Mouse (Mus musculus): Measurements from ENCODE around the gene Ttn. TPM values are rescaled to one million over a fixed set of nuclear protein-coding genes. Genes with fewer than 3 reads are reported as not detected.

The Ttn gene
- total RNA-seq (2023) = under 0.01 to 0.13 TPM (median under 0.01 TPM) in 4 replicates

GRCm38 (mm10) chr2:76982391-76983145 lies at the start of gene Ttn:
TSS of gene Ttn (minus strand) at chr2:76982547.

DNA sequence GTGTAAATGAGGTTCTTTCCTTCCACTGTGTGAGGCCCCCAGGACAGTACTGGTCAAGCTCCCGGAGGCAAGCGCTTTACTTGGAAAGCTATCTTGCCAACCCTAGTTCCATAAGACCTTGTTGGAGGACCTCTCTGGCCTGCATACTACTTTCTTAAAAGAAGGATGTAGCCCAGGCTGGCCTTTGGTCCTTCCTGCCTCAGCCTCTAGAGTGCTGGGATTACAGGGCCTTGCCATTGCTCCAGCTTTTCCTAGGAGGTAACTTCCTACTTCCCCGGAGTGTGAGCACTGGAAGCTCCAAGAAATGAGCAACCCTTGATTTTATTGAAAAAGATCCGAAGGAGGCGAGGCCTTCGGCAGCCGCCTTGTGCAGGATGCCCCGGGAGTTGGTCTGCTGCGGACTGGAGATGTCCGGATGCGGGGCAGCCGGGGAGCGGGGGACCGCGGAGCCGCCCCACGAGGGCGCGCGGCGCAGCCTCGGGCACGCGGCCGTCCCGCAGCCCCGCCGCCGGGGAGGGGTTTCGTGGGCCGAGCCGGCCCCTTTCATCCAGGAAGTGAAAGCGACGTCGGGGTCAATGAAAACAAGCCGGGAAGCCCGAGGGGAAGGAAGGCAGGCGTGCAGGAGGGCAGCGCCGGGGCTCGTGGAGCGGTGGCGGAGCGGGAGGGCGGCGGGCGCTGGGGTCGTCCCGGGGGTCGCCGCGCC lies 307.5 kb downstream of the Ttn start, which contains the start of gene Plekha3:
Gene Plekha3, plus strand, starts transcription at position 557 of the 703 bp plus-strand sequence.

GRCm38 (mm10) chr2:76672966-76673392 lies 309.4 kb downstream of the Ttn start, which contains the start of gene Fkbp7:
TSS of gene Fkbp7 (minus strand) at chr2:76673116.

Other genes starting within 250 kb of the Ttn start
- 2.6 to 6.1 TPM (median 5.7 TPM) in 4 replicates for gene Ccdc141, start 188.1 kb upstream of the Ttn start, total RNA-seq (2023)

Data from B cell, adult 62 days (primary cell).